Mouse (Mus musculus) kidney, adult 2 months (tissue): Measurements from ENCODE around the gene Prss12.

ENCODE experiments used
- CTCF ChIP-seq: fragments of 200-500 bp; conservative IDR thresholded peaks from 2 replicates; pipeline ENCODE4 v1.5.1; 2011; ENCODE audit warnings: low read depth, mild to moderate bottlenecking, control low read depth, low read length, moderate library complexity, mixed read lengths; ENCODE audit not compliant: insufficient read depth, insufficient read length
- POLR2A ChIP-seq: fragments of 200-500 bp; IDR thresholded peaks from one replicate; pipeline ENCODE4 v1.6.1; 2011; ENCODE audit warnings: low read depth, low read length, control low read depth

GRCm38 (mm10) chr3:123437608-123438007, 9.1 kb upstream of the Prss12 start:
- TF ChIP-seq CTCF: no peak
- TF ChIP-seq POLR2A: no peak
